Mouse (Mus musculus) forebrain, embryonic 15.5 days (tissue): ENCODE results near the gene Prtn3. TPM values are rescaled to one million over a fixed set of nuclear protein-coding genes. Genes with fewer than 3 reads are reported as not detected.
A peak's percentile ranks its signal among the peaks of the same experiment; 100 is the strongest.

Experiments used
- ATAC-seq: fragments of 200-750 bp; cut with Nextera tagmentation; replicated peaks from 2 replicates; pipeline ENCODE4 v1.8.0; 2017; ENCODE audit warnings: mild to moderate bottlenecking, moderate TSS enrichment, moderate library complexity
- H3K27ac ChIP-seq: fragments of 300-500 bp; sonication (generic); replicated peaks from 2 replicates; pipeline ENCODE4 v1.5.1; 2015; ENCODE audit warnings: mild to moderate bottlenecking, inconsistent platforms
- H3K27me3 ChIP-seq: fragments of 300-500 bp; sonication (generic); 2 replicates; pipeline ENCODE4 v1.6.1; 2015; ENCODE audit warnings: inconsistent platforms
- H3K36me3 ChIP-seq: fragments of 300-500 bp; sonication (generic); 2 replicates; pipeline ENCODE4 v1.6.1; 2015; ENCODE audit warnings: mild to moderate bottlenecking, inconsistent platforms
- H3K4me1 ChIP-seq: fragments of 300-500 bp; sonication (generic); 2 replicates; pipeline ENCODE4 v1.6.1; 2015; ENCODE audit warnings: inconsistent platforms
- H3K4me2 ChIP-seq: fragments of 300-500 bp; sonication (generic); replicated peaks from 2 replicates; pipeline ENCODE4 v1.6.1; 2015; ENCODE audit warnings: mild to moderate bottlenecking, inconsistent platforms
- H3K4me3 ChIP-seq: fragments of 300-500 bp; sonication (generic); 2 replicates; pipeline ENCODE4 v1.5.1; 2015; ENCODE audit warnings: mild to moderate bottlenecking, inconsistent platforms
- H3K9ac ChIP-seq: fragments of 300-500 bp; sonication (generic); replicated peaks from 2 replicates; pipeline ENCODE4 v1.6.1; 2015; ENCODE audit warnings: mild to moderate bottlenecking, inconsistent platforms
- H3K9me3 ChIP-seq: fragments of 300-500 bp; sonication (generic); 2 replicates; pipeline ENCODE4 v1.6.1; 2016; ENCODE audit warnings: inconsistent platforms
- WGBS: fragments of 180-500 bp; shearing (Covaris S2); methylation state at CpG from one replicate; pipeline ENCODE4 v1.1.7; 2015; ENCODE audit warnings: mixed read lengths; 5-methylcytosine and 5-hydroxymethylcytosine counted together
- polyA plus RNA-seq: library from polyadenylated mRNA; unstranded; fragments of >200 nt; fragmentation: Nextera tagmentation; extraction: Ambion mirVana; gene quantifications from 2 replicates; pipeline ENCODE4 v1.2.1, GENCODE M21; 2015

Prtn3 gene
- polyA plus RNA-seq, 1 experiment from 2014 or later: 13.5 TPM

DNA sequence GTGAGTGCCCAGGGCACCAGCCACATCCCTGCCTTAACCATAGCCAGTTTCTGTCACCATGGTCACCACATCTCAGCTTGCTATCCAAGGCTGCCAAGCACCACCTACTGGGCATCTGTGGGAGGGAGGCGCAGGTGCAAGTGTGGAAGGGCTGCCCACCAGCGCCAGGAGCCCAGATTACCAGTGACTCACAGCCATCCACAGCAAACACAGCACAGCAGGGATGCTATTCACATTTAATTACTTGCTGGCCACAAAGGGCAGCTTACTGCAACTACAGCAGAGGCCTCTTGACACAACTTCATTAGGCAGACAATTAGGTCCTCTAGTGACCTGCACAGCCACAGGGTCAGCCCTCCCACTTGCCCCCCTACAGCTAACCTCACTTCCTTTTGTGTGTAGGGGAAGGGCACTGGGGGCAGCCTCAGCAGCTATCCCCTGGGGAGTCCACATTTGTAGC lies 26.7 kb downstream of the Prtn3 start:
- no peak overlapping the region for H3K4me3 ChIP-seq
- H3K9ac ChIP-seq: no peak overlapping the region
- peak; percentile 63 for ATAC-seq
- H3K4me1 ChIP-seq: peaks cover 7% of the 10 kb centered on the region
- peak overlapping the region; percentile 27; the same call in 1 of the 2 replicates for H3K27ac ChIP-seq
- WGBS: 7% methylated on average over 2 of the region's 2 CpGs
- H3K36me3 ChIP-seq: peaks cover 30% of the 10 kb centered on the region
- H3K9me3 ChIP-seq: no peaks in the 10 kb centered on the region
- no peaks in the 10 kb centered on the region for H3K27me3 ChIP-seq
- H3K4me2 ChIP-seq: no peak overlapping the region

DNA sequence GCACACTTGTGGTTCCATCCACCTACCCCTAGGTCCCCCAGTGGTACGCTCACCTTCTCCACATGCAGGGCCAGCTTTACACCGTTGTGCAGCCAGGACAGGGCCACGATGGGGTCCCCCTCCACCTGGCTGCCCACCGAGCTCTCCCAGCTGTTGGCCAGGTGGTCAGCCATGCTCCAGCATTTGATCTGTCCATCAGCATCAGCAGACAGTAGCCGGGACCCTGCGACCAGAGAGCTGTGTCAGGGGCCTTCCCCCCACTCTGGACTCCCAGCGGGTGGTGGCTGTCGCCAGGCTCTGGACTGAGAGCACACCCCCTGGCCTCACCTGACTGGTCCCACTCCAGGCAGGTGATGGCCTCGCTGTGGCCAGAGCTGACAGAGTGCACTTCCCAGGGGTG lies 32.4 kb downstream of the Prtn3 start:
- WGBS: 94% methylated on average over 9 of the region's 9 CpGs
- Histone ChIP-seq H3K4me2 (no peak overlapping the region), H3K27ac (no peak overlapping the region), H3K9me3 (no peaks in the 10 kb centered on the region), H3K9ac (no peak overlapping the region), H3K4me3 (no peak overlapping the region), H3K4me1 (peaks cover 17% of the 10 kb centered on the region), H3K27me3 (no peaks in the 10 kb centered on the region), H3K36me3 (peaks cover 44% of the 10 kb centered on the region)
- ATAC-seq: no peak

GRCm38 (mm10) chr10:79907415-79907814 lies 33.1 kb downstream of the Prtn3 start:
- 94% methylated on average over 10 of the region's 10 CpGs for WGBS
- H3K9ac ChIP-seq: no peak overlapping the region
- peaks cover 17% of the 10 kb centered on the region for H3K4me1 ChIP-seq
- peaks cover 47% of the 10 kb centered on the region for H3K36me3 ChIP-seq
- H3K9me3 ChIP-seq: no peaks in the 10 kb centered on the region
- no peaks in the 10 kb centered on the region for H3K27me3 ChIP-seq
- 0 out of 2 replicates have a peak overlapping the region, but pooled peaks have one; percentile 74 for H3K4me3 ChIP-seq
- H3K4me2 ChIP-seq: no peak overlapping the region
- no peak overlapping the region for H3K27ac ChIP-seq
- peak; percentile 1; the same call in 1 of the 2 replicates for ATAC-seq

GRCm38 (mm10) chr10:79908167-79909091 lies 34.2 kb downstream of the Prtn3 start, which contains the start of gene Med16:
TSS of gene Med16 (minus strand) at chr10:79908923.
- ATAC-seq: peak; percentile 90
- Histone ChIP-seq H3K9me3 (no peaks in the 10 kb centered on the region), H3K4me3 (peak within 1 kb of the TSS; percentile 74), H3K27ac (peak within 1 kb of the TSS; percentile 98), H3K9ac (peak within 1 kb of the TSS; percentile 89), H3K4me2 (peak within 1 kb of the TSS; percentile 51), H3K27me3 (no peaks in the 10 kb centered on the region), H3K4me1 (peaks cover 17% of the 10 kb centered on the region), H3K36me3 (peaks cover 43% of the 10 kb centered on the region)
- WGBS: 1% methylated on average over 52 of the region's 52 CpGs

DNA sequence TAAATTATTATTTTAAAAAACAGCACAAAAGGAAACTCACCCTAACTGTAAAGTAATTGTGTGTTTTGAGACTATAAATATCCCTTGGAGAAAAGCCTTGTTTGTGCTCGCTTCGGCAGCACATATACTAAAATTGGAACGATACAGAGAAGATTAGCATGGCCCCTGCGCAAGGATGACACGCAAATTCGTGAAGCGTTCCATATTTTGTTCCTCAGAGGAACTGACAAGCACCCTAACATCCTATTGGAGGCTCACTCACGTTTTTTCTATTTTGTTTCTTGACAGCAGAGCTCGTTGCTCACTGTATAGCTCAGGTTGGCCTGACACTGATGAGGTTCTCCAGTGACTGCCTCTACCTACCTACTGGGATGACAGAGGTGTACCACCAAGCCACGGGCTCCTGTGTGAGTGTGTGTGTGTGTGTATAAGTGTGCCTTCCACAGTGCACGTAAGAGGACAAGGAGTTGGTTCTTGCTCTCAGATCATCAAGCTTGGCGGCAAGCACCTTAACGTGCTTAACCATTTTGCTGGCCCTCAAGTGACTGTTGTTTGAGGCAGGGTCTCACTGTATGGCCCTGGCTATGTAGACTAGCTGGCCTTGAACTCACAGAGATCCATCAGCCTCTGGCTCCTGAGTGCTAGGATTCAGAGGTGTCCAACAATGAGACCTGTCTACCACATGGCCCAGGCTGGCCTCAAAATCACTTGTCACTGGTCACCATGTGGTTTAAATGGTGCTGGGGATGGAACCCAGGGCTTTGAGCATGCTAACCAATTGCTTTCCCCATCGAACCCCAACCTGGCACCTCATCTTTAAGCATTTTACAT lies 35.0 kb downstream of the Prtn3 start:
- Histone ChIP-seq H3K27me3 (no peaks in the 10 kb centered on the region), H3K4me1 (peaks cover 23% of the 10 kb centered on the region), H3K27ac (peak overlapping the region; percentile 98), H3K9me3 (no peaks in the 10 kb centered on the region), H3K4me3 (peak overlapping the region; percentile 74), H3K9ac (peak overlapping the region; percentile 89), H3K36me3 (peaks cover 39% of the 10 kb centered on the region), H3K4me2 (peak overlapping the region; percentile 43)
- 23% methylated on average over 14 of the region's 14 CpGs for WGBS
- ATAC-seq: peak; percentile 59

DNA sequence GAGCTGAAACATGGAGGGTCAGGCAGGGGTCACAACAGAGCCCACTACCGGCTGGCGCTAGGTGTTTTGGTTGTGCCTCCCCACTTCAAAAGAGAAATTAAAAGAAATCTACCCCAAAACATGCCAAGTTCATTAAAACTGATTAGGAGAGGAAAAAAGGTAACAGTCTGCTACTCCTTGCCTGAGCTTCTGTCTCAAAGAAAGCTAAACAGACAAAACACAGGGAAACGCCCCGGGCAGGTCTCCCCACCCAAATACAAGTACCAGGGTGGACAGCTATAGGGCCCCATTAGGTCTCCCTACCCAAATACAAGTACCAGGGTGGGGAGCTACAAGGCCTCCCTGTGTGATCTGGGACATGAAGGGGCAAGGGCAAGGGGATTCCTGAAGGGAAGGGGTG lies 36.3 kb downstream of the Prtn3 start, which contains the start of gene Gm26602:
Gm26602 (plus strand) TSS at position 301 of the 400 bp plus-strand sequence.
- H3K4me3 ChIP-seq: no peak within 1 kb of the TSS
- peak within 1 kb of the TSS; percentile 43; the same call in 1 of the 2 replicates for H3K4me2 ChIP-seq
- WGBS: 95% methylated on average over 4 of the region's 4 CpGs

GRCm38 (mm10) chr10:79912412-79912811 lies 38.1 kb downstream of the Prtn3 start:
- H3K27me3 ChIP-seq: peaks cover 2% of the 10 kb centered on the region; the same call in 1 of the 2 replicates
- 69% methylated on average over 20 of the region's 20 CpGs for WGBS
- no peak overlapping the region for H3K4me2 ChIP-seq
- no peak overlapping the region for H3K4me3 ChIP-seq
- H3K4me1 ChIP-seq: peaks cover 49% of the 10 kb centered on the region
- no peaks in the 10 kb centered on the region for H3K9me3 ChIP-seq
- H3K36me3 ChIP-seq: peaks cover 16% of the 10 kb centered on the region
- no peak overlapping the region for H3K27ac ChIP-seq
- no peak for ATAC-seq
- H3K9ac ChIP-seq: no peak overlapping the region

More for the DNA sequence above, 36.3 kb downstream of the Prtn3 start, which contains the start of gene Gm26602:
- H3K27me3 ChIP-seq: no peaks in the 10 kb centered on the region
- peak within 1 kb of the TSS; percentile 47 for H3K9ac ChIP-seq
- ATAC-seq: no peak
- peaks cover 36% of the 10 kb centered on the region for H3K4me1 ChIP-seq
- H3K36me3 ChIP-seq: peaks cover 28% of the 10 kb centered on the region
- peak within 1 kb of the TSS; percentile 98 for H3K27ac ChIP-seq
- H3K9me3 ChIP-seq: no peaks in the 10 kb centered on the region

DNA sequence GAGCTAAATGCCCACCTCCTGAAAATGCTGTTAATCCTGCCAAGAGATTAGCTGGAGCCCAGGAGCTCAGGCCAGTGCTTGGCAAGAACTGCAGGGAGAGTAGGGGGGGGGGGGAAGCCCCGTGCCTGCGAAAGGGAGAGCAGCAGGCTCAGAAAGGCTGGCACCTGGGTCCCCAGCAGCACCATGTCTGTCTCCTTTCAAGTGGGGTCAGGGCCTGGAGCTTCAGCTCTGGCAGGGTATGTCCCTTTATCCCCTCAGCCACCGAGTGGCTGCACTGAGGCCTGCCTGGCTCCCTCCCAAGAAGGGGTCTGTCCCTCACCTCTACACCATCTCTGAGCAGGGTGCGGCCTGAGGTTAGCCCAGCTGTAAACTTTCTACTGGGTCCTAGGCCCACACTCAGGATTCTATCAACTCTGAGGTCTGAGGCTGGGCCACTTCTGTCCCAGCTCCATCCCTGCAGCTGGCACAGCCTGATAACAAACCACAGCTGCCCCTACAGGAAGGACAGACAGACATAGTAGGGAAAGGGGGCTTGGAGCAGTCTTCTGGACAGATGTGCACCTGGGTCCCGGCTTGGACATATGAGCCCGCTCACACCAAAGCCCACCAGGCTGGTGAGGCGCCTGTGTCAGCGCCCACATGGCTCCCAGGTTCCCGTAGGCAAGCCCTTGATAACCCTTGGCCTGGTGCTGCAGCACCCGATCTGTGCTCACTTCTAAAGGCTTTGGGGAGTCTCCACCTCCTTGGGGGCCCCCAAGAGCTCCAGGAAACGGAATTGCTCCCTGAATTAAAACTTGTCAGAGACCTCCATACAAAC lies 40.1 kb downstream of the Prtn3 start:
- Histone ChIP-seq H3K4me1 (peaks cover 42% of the 10 kb centered on the region), H3K4me3 (no peak overlapping the region), H3K9me3 (no peaks in the 10 kb centered on the region), H3K4me2 (no peak overlapping the region), H3K27ac (0 out of 2 replicates have a peak overlapping the region, but pooled peaks have one; percentile 2), H3K27me3 (peaks cover 21% of the 10 kb centered on the region), H3K9ac (0 out of 2 replicates have a peak overlapping the region, but pooled peaks have one; percentile 15), H3K36me3 (peaks cover 16% of the 10 kb centered on the region)
- no peak for ATAC-seq
- WGBS: 53% methylated on average over 11 of the region's 11 CpGs

- H3K9me3 ChIP-seq: no peaks in the 10 kb centered on the region
- H3K4me2 ChIP-seq: peak overlapping the region; percentile 6; the same call in 1 of the 2 replicates
- peaks cover 35% of the 10 kb centered on the region for H3K4me1 ChIP-seq
- peaks cover 28% of the 10 kb centered on the region for H3K27me3 ChIP-seq
- no peak overlapping the region for H3K27ac ChIP-seq
- WGBS: 66% methylated on average over 7 of the region's 7 CpGs
- ATAC-seq: no peak
- 0 out of 2 replicates have a peak overlapping the region, but pooled peaks have one; percentile 15 for H3K9ac ChIP-seq
- peaks cover 16% of the 10 kb centered on the region for H3K36me3 ChIP-seq
- H3K4me3 ChIP-seq: no peak overlapping the region
These were observed 40.8 kb downstream of the Prtn3 start for GRCm38 (mm10) chr10:79914948-79915596.

- peak overlapping the region; percentile 99 for H3K9ac ChIP-seq
- H3K4me1 ChIP-seq: peaks cover 40% of the 10 kb centered on the region
- H3K9me3 ChIP-seq: no peaks in the 10 kb centered on the region
- peak overlapping the region; percentile 92 for H3K4me3 ChIP-seq
- 7% methylated on average over 8 of the region's 8 CpGs for WGBS
- peaks cover 9% of the 10 kb centered on the region for H3K36me3 ChIP-seq
- H3K27ac ChIP-seq: peak overlapping the region; percentile 83; the same call in 1 of the 2 replicates
- peaks cover 38% of the 10 kb centered on the region for H3K27me3 ChIP-seq
- ATAC-seq: peak; percentile 0; the same call in 1 of the 2 replicates
- peak overlapping the region; percentile 91 for H3K4me2 ChIP-seq
These were observed 41.8 kb downstream of the Prtn3 start for GRCm38 (mm10) chr10:79916081-79916480.
